Mouse (Mus musculus) olfactory bulb, adult 2 months (tissue): ENCODE data around the gene Gatm.

Experiments
- CTCF ChIP-seq: fragments of 200-500 bp; IDR thresholded peaks from 2 replicates; pipeline ENCODE4 v1.5.1; 2012; ENCODE audit warnings: low read depth, mild to moderate bottlenecking, low read length, moderate library complexity; ENCODE audit not compliant: insufficient read depth
- POLR2A ChIP-seq: fragments of 200-500 bp; IDR thresholded peaks from 2 replicates; pipeline ENCODE4 v1.6.1; 2012; ENCODE audit warnings: mild to moderate bottlenecking, low read depth, low read length, moderate library complexity; ENCODE audit not compliant: insufficient read depth

DNA sequence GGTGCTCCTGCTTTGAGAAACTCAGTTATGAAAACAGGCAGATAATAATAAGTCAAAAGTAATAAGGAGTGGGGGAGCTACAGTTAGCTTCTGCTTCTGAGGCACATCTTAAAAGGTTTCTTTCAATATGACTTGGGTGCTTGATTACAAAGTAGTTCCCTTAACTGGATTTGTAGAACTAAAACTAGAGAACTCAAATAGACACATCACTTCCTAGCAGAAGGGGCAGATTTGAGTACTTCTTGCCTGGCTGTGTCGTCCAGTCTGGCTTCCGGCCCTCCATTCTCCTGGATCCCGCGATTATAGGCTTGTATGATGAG is 511 bp upstream of the Gatm start:
- TF ChIP-seq POLR2A (no peak), CTCF (no peak)
